Mouse (Mus musculus) T-helper 2 cell (primary cell): ENCODE results near the gene Sik3.

Experiments used
- in situ Hi-C: fragments of 300-600 bp; cut with MboI, MseI; formaldehyde crosslinking; loops from one replicate; pipeline ENCODE4 v1.15.1; 2025; ENCODE audit warnings: high pct_unique_total_duplicates

The Sik3 gene

DNA sequence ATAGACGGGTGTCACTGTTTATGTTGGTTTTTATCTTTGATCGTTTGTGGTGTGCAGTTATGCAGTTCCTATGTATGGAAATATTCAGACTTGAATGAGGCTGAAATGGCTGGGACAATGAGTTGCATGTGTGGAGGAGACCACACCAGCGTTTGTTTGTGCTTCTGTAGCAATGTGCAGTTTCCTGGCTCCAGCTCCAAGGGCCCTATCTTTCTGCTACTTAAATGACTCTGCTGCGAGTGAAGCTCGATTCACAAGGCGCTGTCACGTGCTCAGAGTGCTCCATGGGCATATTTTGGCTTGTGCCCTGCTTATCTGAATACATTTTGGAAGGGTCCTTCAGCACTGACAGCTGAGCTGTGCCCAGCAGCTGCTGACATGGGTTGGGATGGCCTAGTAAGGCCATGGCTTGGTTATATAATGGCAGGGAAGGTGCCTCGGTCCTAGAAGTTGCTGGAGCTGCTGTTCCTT lies 2.5 kb downstream of the Sik3 start:
- in situ Hi-C loops, result no loop called here

DNA sequence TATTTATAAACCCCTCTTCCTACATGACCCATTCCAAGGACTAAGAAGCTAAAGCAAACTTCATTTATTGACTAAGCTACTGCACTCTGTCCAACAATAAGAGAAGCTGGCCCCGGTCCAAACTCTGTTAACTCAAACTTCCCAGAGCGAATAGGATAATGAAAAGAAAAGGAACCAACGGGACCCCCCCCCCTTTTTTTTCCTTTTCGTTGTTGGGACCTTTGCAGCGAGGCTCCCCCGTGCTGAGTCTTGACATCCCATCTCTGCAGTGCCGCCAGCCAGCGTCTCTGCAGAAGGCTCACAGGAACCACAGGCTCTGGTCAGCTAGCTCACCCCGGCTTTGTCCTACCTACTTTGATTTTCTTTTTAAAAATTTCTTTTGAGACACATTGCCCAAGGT lies 3.2 kb downstream of the Sik3 start:
- in situ Hi-C loops, result no loop called here

DNA sequence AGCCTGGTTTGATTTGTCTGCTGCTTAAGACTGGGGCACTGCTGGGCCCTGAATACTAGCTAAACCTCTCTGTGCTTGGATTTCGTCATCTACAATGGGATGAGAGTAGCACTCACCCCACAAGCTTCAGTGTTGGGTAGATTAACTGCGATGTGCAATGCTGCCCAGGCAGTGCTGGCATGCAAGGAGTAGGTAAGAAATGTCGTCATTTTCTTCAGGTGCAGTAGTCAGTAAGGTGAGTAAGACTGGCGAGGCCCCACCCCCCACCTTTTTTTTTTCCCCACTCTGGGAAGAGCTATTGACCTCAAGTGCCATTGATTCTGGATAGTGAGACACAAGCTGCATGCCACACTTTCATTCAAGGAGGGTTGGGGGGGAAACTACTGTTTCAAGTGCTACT lies 3.8 kb downstream of the Sik3 start:
- in situ Hi-C loops, result no loop called here

DNA sequence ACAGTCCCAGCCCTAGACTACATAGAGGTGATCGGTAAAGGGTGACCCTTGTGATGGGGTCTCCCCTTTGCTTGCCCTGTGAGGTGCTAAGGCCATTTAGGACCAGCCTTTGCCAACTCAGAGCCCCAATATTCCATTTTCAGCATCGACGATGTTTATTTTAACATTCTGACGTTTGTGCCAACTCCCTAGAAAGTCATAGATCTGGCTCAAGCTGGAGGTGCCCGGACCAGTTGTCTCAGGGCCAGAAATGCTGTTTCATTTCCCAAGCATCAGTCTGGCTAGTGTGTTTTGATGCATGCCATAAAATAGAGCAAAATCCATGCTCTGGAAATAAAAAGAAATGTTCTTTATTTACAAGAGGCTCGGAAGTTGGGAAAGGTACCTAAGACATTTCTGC lies 5.7 kb downstream of the Sik3 start:
- in situ Hi-C loops, result no loop called here

DNA sequence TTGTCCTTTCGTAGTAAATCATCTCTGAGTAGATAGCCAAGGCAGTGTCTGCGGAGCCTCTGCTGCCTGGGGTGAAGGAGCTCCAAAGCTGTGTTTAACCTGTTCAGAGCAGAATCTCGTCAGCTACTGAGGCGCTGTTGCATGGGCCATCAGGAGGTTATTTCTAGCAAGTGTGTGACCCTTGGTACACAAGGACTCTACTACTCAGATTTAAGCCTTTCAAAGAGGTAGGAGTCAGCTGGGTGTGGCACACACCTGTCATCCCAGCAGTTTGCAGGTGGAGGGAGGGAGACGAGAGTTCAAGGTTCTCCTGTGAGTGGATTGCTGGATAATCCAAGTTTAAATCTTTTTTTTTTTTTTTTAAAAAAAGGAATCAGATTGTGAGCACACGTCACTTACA lies 7.4 kb downstream of the Sik3 start:
- in situ Hi-C loops, result no loop called here

DNA sequence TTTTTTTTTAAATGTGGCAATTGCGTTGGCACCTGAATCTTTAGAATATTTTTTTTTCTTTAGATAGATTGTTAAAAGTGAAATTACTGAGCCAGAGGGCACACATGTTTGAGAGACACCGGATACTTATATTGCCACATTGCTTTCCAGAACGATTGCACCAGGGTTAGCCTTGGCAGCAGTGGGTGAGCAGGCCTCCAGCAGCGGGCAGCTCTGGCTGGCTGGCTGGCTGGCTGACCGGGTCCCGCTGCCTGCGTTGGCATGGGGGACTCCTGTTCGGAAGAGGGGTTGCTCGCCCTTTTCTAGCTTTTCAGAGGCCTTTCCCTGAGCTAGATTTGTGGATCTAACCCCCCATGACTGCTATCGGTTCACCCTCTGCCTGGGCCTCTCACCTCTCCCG lies 11.0 kb downstream of the Sik3 start:
- in situ Hi-C loops, result no loop called here

DNA sequence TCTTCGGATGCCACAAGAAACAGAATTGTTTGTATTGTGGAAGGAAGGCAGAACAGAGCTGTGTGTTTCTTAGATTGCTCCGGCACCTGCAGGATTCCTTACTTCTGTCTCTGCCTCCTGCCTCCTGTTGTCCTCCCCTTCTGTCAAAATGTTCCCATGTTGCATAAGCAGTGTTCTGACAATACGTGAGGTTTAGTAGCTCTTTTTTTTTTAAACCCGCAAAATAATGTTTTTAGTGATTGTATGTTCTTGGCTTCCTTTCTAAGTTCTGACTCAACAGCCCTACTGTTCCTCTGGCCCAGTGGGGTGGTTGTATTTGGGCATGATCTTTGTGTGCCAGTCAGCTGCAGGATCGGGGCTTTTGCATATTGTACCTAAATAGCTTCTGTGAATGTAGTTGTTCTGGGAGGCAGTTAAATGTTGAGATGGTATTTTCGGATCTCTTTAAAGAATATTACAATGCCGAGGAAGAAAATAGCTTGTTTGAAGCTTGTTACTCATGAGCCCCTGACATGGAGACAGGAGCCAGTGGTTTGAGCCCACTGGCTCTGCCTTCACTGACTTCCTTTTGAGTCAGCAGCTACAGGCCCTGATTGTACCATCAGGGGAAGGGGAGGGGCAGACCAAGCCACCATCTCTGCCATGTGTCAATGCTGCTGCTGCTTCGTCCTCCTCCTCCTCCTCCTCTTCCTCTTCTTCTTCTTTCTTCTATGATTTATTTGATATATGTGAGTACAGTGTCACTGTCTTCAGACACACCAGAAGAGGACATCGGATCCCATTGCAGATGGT lies 13.6 kb downstream of the Sik3 start:
- in situ Hi-C loops, result no loop called here

DNA sequence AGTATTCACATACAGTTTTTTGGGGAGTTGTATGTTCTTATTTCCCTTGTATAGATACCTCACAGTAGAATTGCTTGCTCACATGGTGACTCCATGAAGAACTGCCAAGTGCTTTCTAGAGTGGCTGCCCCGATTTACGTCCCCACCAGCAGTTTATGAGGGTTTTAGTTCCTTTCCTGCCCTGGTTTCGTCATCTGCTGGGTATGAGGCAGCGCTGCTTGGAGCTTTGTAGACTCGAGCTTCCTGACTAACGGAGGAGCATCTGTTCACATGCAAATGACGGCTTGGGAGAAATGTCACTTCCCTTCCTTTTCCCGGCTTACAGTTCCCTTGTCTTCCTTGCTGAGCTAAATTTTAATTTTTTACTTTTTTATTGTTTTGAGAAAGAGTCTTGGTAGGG lies 15.4 kb downstream of the Sik3 start:
- in situ Hi-C loops, result no loop called here

DNA sequence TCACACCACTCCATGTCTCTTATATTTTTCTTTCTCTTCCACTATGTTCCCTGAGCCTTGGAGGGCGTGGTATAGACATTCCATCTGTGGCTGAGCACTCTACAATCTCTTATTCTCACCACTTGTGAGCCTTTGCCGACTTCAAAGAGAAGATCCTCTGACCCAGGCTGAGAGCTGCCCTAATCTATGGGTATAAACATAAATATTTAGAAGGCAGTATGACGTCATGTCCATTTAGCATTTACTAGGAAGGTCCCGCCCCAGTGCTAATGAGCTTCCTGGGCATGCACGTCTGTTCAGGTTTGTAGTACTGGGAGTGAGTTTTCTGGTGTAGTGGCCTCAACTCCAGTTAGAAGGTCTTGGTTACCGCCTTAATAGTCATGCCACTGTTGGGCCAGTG lies 16.9 kb downstream of the Sik3 start:
- in situ Hi-C loops, result no loop called here

DNA sequence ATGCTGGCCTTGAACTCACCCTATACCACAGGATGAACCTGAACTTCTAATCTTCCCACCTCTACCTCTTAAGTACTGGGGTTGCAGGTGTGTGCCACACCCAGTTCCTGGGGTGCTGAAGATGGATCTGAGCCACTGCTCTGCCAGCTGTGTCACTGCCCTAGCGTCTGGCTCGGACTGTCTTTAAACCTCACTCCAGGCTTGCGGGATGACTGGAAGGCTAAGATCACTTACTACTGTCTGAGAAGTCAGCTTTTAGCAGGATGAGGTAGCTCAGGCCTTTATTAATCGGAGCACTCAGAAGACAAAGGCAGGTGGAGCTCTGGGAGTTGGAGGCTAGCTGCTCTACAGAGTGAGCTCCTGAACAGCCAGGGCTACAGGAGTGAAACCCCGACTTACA lies 17.6 kb downstream of the Sik3 start:
- in situ Hi-C loops, result no loop called here

DNA sequence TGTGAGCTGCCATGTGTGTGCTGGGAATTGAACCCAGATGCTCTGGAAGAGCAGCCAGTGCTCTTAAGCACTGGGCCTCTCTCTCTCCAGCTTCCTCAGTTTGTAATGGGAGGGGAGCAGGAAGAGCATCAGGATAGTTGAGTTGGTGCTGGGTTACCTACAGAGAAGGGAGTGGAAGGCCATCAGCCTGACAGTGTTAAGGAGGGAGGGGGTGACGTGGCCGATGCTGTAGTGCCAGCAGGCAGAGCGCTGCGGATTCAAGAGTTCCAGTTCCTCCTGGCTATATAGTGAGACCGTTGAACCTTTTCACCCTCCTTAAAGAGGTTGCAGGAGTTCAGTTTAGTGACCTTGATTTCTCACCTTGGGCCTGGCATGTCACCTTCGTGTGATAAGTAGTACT lies 18.3 kb downstream of the Sik3 start:
- in situ Hi-C loops, result no loop called here

DNA sequence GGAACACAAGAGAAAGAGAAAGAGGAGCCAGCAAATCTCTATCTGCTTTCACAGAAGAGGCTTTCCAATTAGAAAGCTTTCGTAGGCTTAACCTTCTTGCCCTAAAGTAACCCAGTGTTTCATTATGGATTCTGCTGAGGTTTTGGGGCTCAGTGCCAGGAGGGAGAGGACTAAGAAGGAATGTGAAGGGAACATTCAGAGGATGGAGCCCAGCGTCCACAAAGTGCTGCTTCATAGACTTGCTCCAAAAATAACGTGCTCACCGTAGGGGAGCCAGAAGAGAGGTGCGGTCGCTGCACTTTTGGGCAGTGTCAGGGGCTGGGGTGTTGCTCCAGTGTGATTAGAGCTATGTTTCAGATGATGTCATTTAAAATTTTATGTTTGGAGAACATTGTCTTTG lies 19.6 kb downstream of the Sik3 start:
- in situ Hi-C loops, result no loop called here

DNA sequence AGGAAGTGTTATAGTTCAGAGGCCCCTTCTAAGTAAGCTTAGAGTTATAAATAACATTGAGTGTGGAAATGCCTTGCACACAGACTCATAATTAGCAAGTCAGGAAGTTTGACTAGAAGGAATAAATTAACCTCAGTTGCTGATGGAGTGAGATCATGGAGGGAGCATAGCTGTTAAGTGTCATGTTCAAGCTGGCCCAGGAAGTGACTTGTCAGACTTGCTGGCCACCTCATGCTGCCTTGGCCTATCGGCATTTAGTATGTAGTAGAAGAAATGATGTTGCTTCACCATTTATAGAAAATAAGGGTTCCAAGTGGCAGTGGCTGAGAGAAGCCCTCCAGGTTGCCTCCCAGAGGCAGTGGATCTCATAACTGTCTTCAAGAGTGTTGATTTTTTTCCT lies 20.4 kb downstream of the Sik3 start:
- in situ Hi-C loops, result no loop called here

DNA sequence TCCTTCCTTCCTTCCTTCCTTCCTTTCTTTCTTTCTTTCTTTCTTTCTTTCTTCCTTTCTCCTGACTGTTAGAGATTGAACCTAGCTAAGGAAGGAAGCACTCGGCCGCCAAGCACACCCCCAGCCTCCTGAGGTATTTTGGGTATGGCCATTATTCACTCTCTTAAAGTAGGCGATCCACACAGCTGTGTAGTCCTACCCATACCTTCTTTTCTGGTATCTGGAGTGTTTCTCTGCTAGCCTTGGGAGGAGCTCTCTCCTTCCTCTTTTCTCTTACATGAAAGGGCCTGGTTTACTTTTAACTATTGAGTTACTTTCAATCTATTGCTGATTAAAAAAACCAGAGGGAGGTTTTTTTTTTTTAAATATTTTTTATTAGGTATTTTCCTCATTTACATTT lies 21.2 kb downstream of the Sik3 start:
- in situ Hi-C loops, result no loop called here

DNA sequence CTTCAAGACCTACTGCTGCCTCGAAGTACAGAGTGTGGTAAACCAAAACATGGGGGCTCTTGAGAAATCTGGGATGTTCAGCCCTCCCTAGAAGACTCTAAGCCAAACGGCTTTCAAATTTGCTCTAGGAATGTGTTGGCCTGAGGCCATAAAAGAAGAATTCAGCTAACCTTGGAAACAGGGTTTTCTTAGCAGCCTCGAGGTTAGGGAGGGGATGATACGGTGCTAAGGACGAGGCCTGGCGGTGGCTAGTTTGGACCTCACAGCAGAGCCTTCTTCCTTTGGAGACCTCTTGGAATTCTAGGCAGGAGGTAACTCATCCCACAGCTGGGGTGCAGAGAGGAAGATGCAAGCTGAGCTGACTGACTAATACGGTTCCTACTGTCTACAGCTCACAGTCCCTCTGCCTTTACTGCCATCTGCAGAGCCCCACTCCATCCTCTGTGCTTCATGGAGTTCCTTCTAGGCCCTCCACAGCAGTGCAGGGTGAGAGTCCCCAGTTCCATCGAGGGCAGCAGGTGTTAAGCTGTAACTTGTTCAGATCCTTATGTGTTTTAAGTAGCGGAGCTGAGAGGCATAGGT lies 22.8 kb downstream of the Sik3 start:
- in situ Hi-C loops, result no loop called here

DNA sequence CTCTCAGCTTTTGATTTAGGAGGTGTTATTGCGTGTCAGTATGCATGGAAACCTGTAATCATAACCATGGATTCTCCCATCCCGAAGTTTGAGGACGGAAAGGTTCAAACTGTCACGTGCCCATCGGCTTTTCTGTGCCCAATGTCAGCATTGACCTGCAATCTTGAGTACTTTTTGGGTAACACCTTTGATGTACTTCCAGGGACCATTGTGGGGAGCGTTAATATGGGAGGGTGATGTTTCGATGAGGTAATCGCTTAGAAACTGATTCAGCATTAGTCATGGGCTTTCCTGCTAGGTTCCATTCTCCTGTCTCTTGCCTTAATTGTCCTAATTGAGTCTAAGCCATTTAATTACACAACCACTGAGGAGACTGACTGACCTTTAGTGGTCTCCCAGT lies 24.3 kb downstream of the Sik3 start:
- in situ Hi-C loops, result no loop called here

DNA sequence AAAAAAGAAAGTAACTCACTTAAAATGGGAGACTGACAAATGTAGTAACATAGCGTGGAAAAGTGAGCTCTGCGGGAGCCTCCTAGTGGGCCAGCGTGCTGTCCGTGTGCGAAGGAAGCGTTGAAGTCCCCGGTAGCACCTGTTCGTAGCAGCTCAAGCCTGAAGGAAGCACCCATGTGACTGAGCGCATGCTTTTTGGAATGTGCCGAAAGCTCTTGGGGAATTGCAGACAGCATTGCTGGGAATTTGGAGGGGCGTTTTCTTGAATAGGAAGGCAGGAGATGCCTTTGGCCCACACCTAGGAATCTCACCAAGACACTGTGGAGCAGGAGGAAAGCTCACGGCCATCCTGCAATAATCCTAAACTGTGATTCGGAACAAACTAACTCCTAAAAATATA lies 26.2 kb downstream of the Sik3 start:
- in situ Hi-C loops, result no loop called here

DNA sequence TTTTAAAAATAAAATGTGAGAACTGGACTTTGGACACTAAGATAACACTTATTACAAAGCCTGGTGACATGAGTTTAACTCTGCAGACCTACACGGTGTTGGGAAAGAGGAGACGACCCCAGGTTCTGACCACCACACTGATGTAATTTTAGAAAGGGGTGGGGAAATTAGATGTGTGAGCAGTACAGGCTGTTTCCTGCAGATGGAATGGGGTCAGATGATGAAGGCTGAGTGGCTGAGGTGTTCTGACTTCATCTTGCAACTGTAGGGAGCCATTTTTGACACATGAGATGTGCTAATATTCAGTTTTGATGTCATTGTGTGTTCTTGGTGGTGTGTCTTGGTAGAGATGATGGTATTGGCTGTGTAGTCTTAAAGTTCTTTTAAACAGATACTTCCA lies 28.6 kb downstream of the Sik3 start:
- in situ Hi-C loops, result no loop called here

DNA sequence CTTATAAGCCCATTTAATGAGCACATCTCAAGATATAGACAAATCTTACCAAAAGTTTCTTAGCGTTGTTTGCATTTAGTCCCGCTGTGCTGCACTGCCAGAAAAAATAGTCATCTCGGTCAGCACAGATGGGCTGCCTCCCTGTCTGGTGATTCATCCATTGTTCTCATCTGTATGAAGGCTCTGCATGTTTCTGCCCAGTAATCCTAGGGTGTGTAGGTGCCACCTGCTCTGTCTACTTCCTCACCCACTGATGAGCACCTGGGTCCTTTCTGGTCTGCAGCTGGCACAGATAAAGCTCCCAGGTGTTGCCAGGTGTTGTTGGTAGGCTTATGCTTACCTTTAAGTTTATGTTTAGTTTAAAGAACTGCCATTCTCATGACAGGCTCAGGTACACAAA lies 29.8 kb downstream of the Sik3 start:
- in situ Hi-C loops, result no loop called here

DNA sequence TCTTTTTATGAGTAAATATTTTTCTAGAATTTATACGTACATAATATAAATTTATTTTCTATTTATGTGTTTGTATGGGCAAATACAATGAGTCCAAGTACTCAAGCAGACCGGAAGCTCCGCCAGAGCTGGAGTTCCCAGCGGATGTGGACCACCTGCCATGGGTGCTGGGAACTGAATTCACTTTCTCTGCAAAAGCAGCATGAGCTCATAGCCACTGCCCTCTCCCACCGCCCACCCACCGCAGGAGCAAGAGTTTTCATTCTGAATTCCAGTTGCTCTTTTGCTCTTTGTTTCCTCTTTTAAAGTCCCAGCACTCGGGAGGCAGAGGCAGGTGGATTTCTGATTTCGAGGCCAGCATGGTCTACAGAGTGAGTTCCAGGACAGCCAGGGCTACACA lies 31.0 kb downstream of the Sik3 start:
- in situ Hi-C loops, result no loop called here

DNA sequence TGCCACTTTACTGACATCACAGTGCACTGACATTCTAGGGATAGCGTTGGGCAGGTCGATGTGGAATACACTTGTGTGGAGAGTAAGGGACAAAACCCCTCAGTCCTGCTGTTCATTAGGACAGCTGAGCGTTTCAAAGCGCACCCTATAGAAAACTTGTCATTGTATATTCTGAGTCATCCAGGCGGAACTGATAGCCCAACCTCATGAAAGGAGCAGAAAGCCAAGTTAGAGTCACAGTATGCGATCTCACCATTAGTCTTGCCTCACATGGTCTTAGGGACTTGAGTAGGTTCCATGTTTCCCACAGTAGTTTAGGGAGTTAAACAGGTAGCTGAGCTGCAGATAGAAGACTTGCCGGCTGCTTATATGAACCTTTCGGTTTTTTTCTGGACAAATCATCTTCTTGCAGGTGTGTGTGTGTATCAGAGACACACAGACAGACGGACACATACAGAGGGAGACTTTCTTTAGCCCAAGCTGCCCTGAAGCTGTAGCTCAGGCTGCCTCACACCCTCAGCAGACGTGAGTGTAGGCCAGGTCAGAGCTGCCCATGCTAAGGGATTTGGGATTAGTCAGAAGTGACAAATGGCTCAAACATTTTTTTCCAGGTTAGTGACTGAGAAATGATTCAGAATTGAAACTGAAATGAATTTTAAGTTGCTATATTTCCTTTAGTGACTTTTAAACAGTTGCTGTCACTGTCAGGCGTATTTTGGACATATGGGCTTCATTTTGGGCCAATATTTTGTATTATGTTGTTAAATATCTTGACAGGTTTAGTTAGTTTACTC lies 34.3 kb downstream of the Sik3 start:
- in situ Hi-C loops, result loop anchor here (5.0 kb wide), 1 partner anchor 40 kb away; no protein-coding TSS in a partner anchor

DNA sequence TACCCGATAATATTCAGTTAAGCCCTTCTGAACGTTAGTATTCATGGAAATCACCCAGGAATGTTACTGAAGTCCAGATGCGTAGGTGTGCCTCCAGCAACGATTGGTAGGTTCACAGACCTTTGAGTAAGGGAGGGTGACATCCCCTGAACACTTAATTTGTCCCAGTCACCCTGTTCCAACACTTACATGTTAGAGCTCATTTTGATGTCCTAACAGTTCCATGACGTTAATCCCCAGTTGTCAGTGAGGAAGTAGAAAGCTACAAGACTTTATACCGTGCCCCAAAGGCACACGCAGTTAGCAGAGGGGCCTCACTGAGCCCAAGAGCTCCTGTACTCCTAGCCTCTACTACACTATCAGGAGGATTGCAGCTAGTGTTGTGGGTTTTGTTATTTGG lies 36.9 kb downstream of the Sik3 start:
- in situ Hi-C loops, result loop anchor here (5.0 kb wide), 1 partner anchor 38 kb away; no protein-coding TSS in a partner anchor

DNA sequence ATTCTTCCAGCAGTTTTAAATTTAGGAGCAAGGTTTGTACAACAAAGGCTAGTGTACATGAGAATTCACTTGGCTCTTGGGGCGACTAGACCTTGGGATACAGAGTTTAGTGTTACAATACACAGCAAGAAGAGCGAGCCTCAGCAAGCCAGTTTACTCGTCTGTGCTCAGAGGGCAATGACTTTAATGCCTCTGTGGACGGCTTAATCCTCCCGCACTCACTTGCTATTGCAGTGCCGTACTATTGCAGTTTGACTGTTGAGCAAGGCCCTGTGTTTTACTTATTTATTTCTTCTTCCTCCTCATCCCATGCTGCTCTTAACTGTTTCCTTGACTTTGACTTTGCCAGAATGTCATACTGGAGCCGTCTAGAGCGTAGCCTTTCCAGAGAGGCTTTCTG lies 37.6 kb downstream of the Sik3 start:
- in situ Hi-C loops, result no loop called here
